Mouse (Mus musculus): Measurements from ENCODE around the gene Chn1. TPM values are rescaled to one million over a fixed set of nuclear protein-coding genes. Genes with fewer than 3 reads are reported as not detected.

The Chn1 gene
- polyA plus RNA-seq, 1 experiment: 20.0 TPM

- no peaks in the 10 kb centered on the region for H3K79me3 ChIP-seq (ENCODE audit: low read depth)
- no peaks in the 10 kb centered on the region for H3K79me2 ChIP-seq (ENCODE audit: control insufficient read depth, insufficient read depth)
- no peak overlapping the region for H3K4me3 ChIP-seq (ENCODE audit: insufficient read depth, poor library complexity, severe bottlenecking)
- H3ac ChIP-seq (ENCODE audit: control insufficient read depth, insufficient read length, low read depth): no peak overlapping the region
- H3K36me3 ChIP-seq (ENCODE audit: control insufficient read depth, insufficient read depth): no peaks in the 10 kb centered on the region
- TF ChIP-seq CTCF (IDR thresholded peaks at IDR 0.05; ENCODE audit: control insufficient read depth, insufficient read depth, insufficient read length) (no peak), MYOD1 (IDR thresholded peaks at IDR 0.05; ENCODE audit: control insufficient read depth, insufficient read length, low read depth) (no peak), MYOG (IDR thresholded peaks at IDR 0.05; ENCODE audit: control insufficient read depth, extremely low read depth, insufficient read length) (no peak), FOSL1 (IDR thresholded peaks at IDR 0.05; ENCODE audit: insufficient read depth, low read length, poor library complexity, severe bottlenecking) (no peak)
- no peaks in the 10 kb centered on the region for H3K27me3 ChIP-seq (ENCODE audit: control insufficient read depth, insufficient read depth, insufficient read length)
Measured at GRCm38 (mm10) chr2:73657151-73657550, 118.0 kb downstream of the Chn1 start.

- Histone ChIP-seq H3K36me3 (ENCODE audit: control insufficient read depth, insufficient read depth) (no peaks in the 10 kb centered on the region), H3K27me3 (ENCODE audit: control insufficient read depth, insufficient read depth, insufficient read length) (no peaks in the 10 kb centered on the region), H3ac (ENCODE audit: control insufficient read depth, insufficient read length, low read depth) (no peak overlapping the region), H3K4me3 (ENCODE audit: insufficient read depth, poor library complexity, severe bottlenecking) (no peak overlapping the region), H3K79me2 (ENCODE audit: control insufficient read depth, insufficient read depth) (no peaks in the 10 kb centered on the region), H3K79me3 (ENCODE audit: low read depth) (no peaks in the 10 kb centered on the region)
- TF ChIP-seq MYOG (IDR thresholded peaks at IDR 0.05; ENCODE audit: control insufficient read depth, extremely low read depth, insufficient read length) (no peak), FOSL1 (IDR thresholded peaks at IDR 0.05; ENCODE audit: insufficient read depth, low read length, poor library complexity, severe bottlenecking) (no peak), CTCF (IDR thresholded peaks at IDR 0.05; ENCODE audit: control insufficient read depth, insufficient read depth, insufficient read length) (no peak), USF1 (IDR thresholded peaks at IDR 0.05; ENCODE audit: low read depth) (no peak), MYOD1 (IDR thresholded peaks at IDR 0.05; ENCODE audit: control insufficient read depth, insufficient read length, low read depth) (no peak), CEBPB (IDR thresholded peaks at IDR 0.05; ENCODE audit: low read depth) (no peak), MAX (IDR thresholded peaks at IDR 0.05) (no peak)
Measured at GRCm38 (mm10) chr2:73655663-73656062, 119.5 kb downstream of the Chn1 start.

- no peaks in the 10 kb centered on the region for H3K36me3 ChIP-seq (ENCODE audit: control insufficient read depth, insufficient read depth)
- H3K79me2 ChIP-seq (ENCODE audit: control insufficient read depth, insufficient read depth): no peaks in the 10 kb centered on the region
- H3K27me3 ChIP-seq (ENCODE audit: control insufficient read depth, insufficient read depth, insufficient read length): no peaks in the 10 kb centered on the region
- no peak overlapping the region for H3K4me3 ChIP-seq (ENCODE audit: insufficient read depth, poor library complexity, severe bottlenecking)
- no peak for TF ChIP-seq MAX (IDR thresholded peaks at IDR 0.05)
- no peak for TF ChIP-seq MYOG (IDR thresholded peaks at IDR 0.05; ENCODE audit: control insufficient read depth, extremely low read depth, insufficient read length)
- TF ChIP-seq FOSL1 (IDR thresholded peaks at IDR 0.05; ENCODE audit: insufficient read depth, low read length, poor library complexity, severe bottlenecking): no peak
- TF ChIP-seq CEBPB (IDR thresholded peaks at IDR 0.05; ENCODE audit: low read depth): no peak
- no peak for TF ChIP-seq CTCF (IDR thresholded peaks at IDR 0.05; ENCODE audit: control insufficient read depth, insufficient read depth, insufficient read length)
- TF ChIP-seq USF1 (IDR thresholded peaks at IDR 0.05; ENCODE audit: low read depth): no peak
- no peak for TF ChIP-seq MYOD1 (IDR thresholded peaks at IDR 0.05; ENCODE audit: control insufficient read depth, insufficient read length, low read depth)
- no peak overlapping the region for H3ac ChIP-seq (ENCODE audit: control insufficient read depth, insufficient read length, low read depth)
- no peaks in the 10 kb centered on the region for H3K79me3 ChIP-seq (ENCODE audit: low read depth)
Measured at GRCm38 (mm10) chr2:73654892-73655243, 120.3 kb downstream of the Chn1 start.

GRCm38 (mm10) chr2:73654059-73654891 is 120.9 kb downstream of the Chn1 start:
- TF ChIP-seq CTCF (IDR thresholded peaks at IDR 0.05; ENCODE audit: control insufficient read depth, insufficient read depth, insufficient read length): no peak
- no peak for TF ChIP-seq MAX (IDR thresholded peaks at IDR 0.05)
- no peak for TF ChIP-seq MYOG (IDR thresholded peaks at IDR 0.05; ENCODE audit: control insufficient read depth, extremely low read depth, insufficient read length)
- no peak for TF ChIP-seq CEBPB (IDR thresholded peaks at IDR 0.05; ENCODE audit: low read depth)
- no peak for TF ChIP-seq MYOD1 (IDR thresholded peaks at IDR 0.05; ENCODE audit: control insufficient read depth, insufficient read length, low read depth)
- no peak for TF ChIP-seq FOSL1 (IDR thresholded peaks at IDR 0.05; ENCODE audit: insufficient read depth, low read length, poor library complexity, severe bottlenecking)
- Histone ChIP-seq H3K27me3 (ENCODE audit: control insufficient read depth, insufficient read depth, insufficient read length) (no peaks in the 10 kb centered on the region), H3K79me2 (ENCODE audit: control insufficient read depth, insufficient read depth) (no peaks in the 10 kb centered on the region), H3K36me3 (ENCODE audit: control insufficient read depth, insufficient read depth) (no peaks in the 10 kb centered on the region), H3K4me3 (ENCODE audit: insufficient read depth, poor library complexity, severe bottlenecking) (no peak overlapping the region), H3K79me3 (ENCODE audit: low read depth) (no peaks in the 10 kb centered on the region), H3ac (ENCODE audit: control insufficient read depth, insufficient read length, low read depth) (no peak overlapping the region)

- Histone ChIP-seq H3ac (ENCODE audit: control insufficient read depth, insufficient read length, low read depth) (no peak overlapping the region), H3K27me3 (ENCODE audit: control insufficient read depth, insufficient read depth, insufficient read length) (no peaks in the 10 kb centered on the region), H3K36me3 (ENCODE audit: control insufficient read depth, insufficient read depth) (no peaks in the 10 kb centered on the region), H3K4me3 (ENCODE audit: insufficient read depth, poor library complexity, severe bottlenecking) (no peak overlapping the region), H3K79me2 (ENCODE audit: control insufficient read depth, insufficient read depth) (no peaks in the 10 kb centered on the region), H3K79me3 (ENCODE audit: low read depth) (no peaks in the 10 kb centered on the region)
- TF ChIP-seq CEBPB (IDR thresholded peaks at IDR 0.05; ENCODE audit: low read depth) (no peak), FOSL1 (IDR thresholded peaks at IDR 0.05; ENCODE audit: insufficient read depth, low read length, poor library complexity, severe bottlenecking) (no peak), USF1 (IDR thresholded peaks at IDR 0.05; ENCODE audit: low read depth) (no peak)
Measured at GRCm38 (mm10) chr2:73637688-73638087, 137.5 kb downstream of the Chn1 start.

GRCm38 (mm10) chr2:73636387-73636786 is 138.8 kb downstream of the Chn1 start:
- Histone ChIP-seq H3K27me3 (ENCODE audit: control insufficient read depth, insufficient read depth, insufficient read length) (no peaks in the 10 kb centered on the region), H3K79me2 (ENCODE audit: control insufficient read depth, insufficient read depth) (no peaks in the 10 kb centered on the region), H3ac (ENCODE audit: control insufficient read depth, insufficient read length, low read depth) (no peak overlapping the region), H3K4me3 (ENCODE audit: insufficient read depth, poor library complexity, severe bottlenecking) (no peak overlapping the region), H3K79me3 (ENCODE audit: low read depth) (no peaks in the 10 kb centered on the region), H3K36me3 (ENCODE audit: control insufficient read depth, insufficient read depth) (no peaks in the 10 kb centered on the region)
- TF ChIP-seq MAX (IDR thresholded peaks at IDR 0.05) (no peak), CEBPB (IDR thresholded peaks at IDR 0.05; ENCODE audit: low read depth) (no peak), USF1 (IDR thresholded peaks at IDR 0.05; ENCODE audit: low read depth) (no peak), MYOG (IDR thresholded peaks at IDR 0.05; ENCODE audit: control insufficient read depth, extremely low read depth, insufficient read length) (no peak), MYOD1 (IDR thresholded peaks at IDR 0.05; ENCODE audit: control insufficient read depth, insufficient read length, low read depth) (no peak), FOSL1 (IDR thresholded peaks at IDR 0.05; ENCODE audit: insufficient read depth, low read length, poor library complexity, severe bottlenecking) (no peak), CTCF (IDR thresholded peaks at IDR 0.05; ENCODE audit: control insufficient read depth, insufficient read depth, insufficient read length) (no peak)
